Mouse (Mus musculus) lung, adult 2 months (tissue): ENCODE data around the gene Wfdc8.

Source experiments
- CTCF ChIP-seq: fragments of 200-500 bp; IDR thresholded peaks from 2 replicates; pipeline ENCODE4 v1.5.1; 2011; ENCODE audit warnings: mild to moderate bottlenecking, low read length, control low read depth; ENCODE audit not compliant: insufficient read depth
- POLR2A ChIP-seq: fragments of 200-500 bp; IDR thresholded peaks from 2 replicates; pipeline ENCODE4 v1.6.1; 2011; ENCODE audit warnings: low read depth, mild to moderate bottlenecking, control low read depth, low read length, borderline replicate concordance; ENCODE audit errors: extremely low read depth

GRCm38 (mm10) chr2:164604411-164604810, 9.0 kb downstream of the Wfdc8 start:
- no peak for TF ChIP-seq POLR2A
- no peak for TF ChIP-seq CTCF
